Mouse (Mus musculus) ES-Bruce4 (cell line): ENCODE results near the gene Tmem269.

Source experiments
- CTCF ChIP-seq: IDR thresholded peaks from one replicate; pipeline ENCODE4 v1.8.1; 2011; ENCODE audit warnings: low read depth, low read length
- EP300 ChIP-seq: IDR thresholded peaks from 2 replicates; pipeline ENCODE4 v1.6.1; 2011; ENCODE audit warnings: low read depth, low read length; ENCODE audit not compliant: insufficient read depth
- POLR2A ChIP-seq: IDR thresholded peaks from one replicate; pipeline ENCODE4 v1.8.1; 2011; ENCODE audit warnings: low read length; ENCODE audit not compliant: insufficient read depth

GRCm38 (mm10) chr4:119245961-119246360 is 27.9 kb upstream of the Tmem269 start:
- TF ChIP-seq CTCF: no peak
- TF ChIP-seq POLR2A: no peak
- no peak for TF ChIP-seq EP300
